Mouse (Mus musculus) adrenal gland, postnatal 10 days (tissue): ENCODE data around the gene Pth1r. TPM values are rescaled to one million over a fixed set of nuclear protein-coding genes. Genes with fewer than 3 reads are reported as not detected.
"Not testable (repeated sequence)": the region's sequence is repeated elsewhere in the genome, so short reads cannot be mapped to it uniquely, and the experiment has no call there.

Experiments used
- DNase-seq: peaks from one replicate; pipeline ENCODE4 v3.0.0; 2021; ENCODE audit warnings: mixed read lengths
- total RNA-seq, 2 experiments: library from RNA; stranded (reverse); gene quantifications; 2 replicates each; pipeline ENCODE4 v1.2.3; 2021

Pth1r gene
- total RNA-seq, 2 experiments from 2014 or later, result 13.4 to 13.9 TPM

- DNase-seq, result no peak
Observed at GRCm38 (mm10) chr9:110683574-110684099, 63.3 kb downstream of the Pth1r start.

GRCm38 (mm10) chr9:110682697-110683096 lies 64.2 kb downstream of the Pth1r start:
- not testable (repeated sequence) for DNase-seq

GRCm38 (mm10) chr9:110682255-110682654 lies 64.7 kb downstream of the Pth1r start:
- DNase-seq, result peak; percentile 46

GRCm38 (mm10) chr9:110681817-110682216 lies 65.1 kb downstream of the Pth1r start:
- DNase-seq, result peak; percentile 49

GRCm38 (mm10) chr9:110680736-110681507 lies 66.0 kb downstream of the Pth1r start:
- DNase-seq, result no peak

GRCm38 (mm10) chr9:110678886-110679285 lies 68.1 kb downstream of the Pth1r start:
- DNase-seq, result no peak

GRCm38 (mm10) chr9:110676492-110676911 lies 70.4 kb downstream of the Pth1r start:
- DNase-seq, result no peak

GRCm38 (mm10) chr9:110673107-110673752 lies 73.7 kb downstream of the Pth1r start:
- no peak for DNase-seq

- no peak for DNase-seq
Observed at GRCm38 (mm10) chr9:110672462-110673106, 74.4 kb downstream of the Pth1r start.

Other genes starting within 250 kb of the Pth1r start
- gene Setd2, start 214.5 kb downstream of the Pth1r start, total RNA-seq, result 10 to 100 TPM; 66.7 to 85.4 TPM
- gene Nradd, start 122.7 kb downstream of the Pth1r start, total RNA-seq, result 1 to 10 TPM; 7.7 to 9.8 TPM
- gene Nbeal2, start 93.0 kb downstream of the Pth1r start, total RNA-seq, result 10 to 100 TPM in 1 of 2 experiments, 1 to 10 TPM in 1; 8.2 to 12.0 TPM
- 10 to 100 TPM; 64.3 to 66.0 TPM for gene Ccdc12, start 90.6 kb downstream of the Pth1r start, total RNA-seq
- 10 to 100 TPM; 10.6 to 78.0 TPM for gene Myl3, start 5.3 kb downstream of the Pth1r start, total RNA-seq
- not detected for gene Prss42, start 51.0 kb upstream of the Pth1r start, total RNA-seq
- not detected for gene Prss44, start 66.8 kb upstream of the Pth1r start, total RNA-seq
- not detected for gene Prss43, start 79.5 kb upstream of the Pth1r start, total RNA-seq
- not detected for gene Prss45, start 87.4 kb upstream of the Pth1r start, total RNA-seq
- not detected for gene Prss46, start 97.4 kb upstream of the Pth1r start, total RNA-seq
- under 1 TPM in 1 of 2 experiments, not detected in 1; 0.67 TPM for gene Prss50, start 110.8 kb upstream of the Pth1r start, total RNA-seq
- gene Als2cl, start 132.7 kb upstream of the Pth1r start, total RNA-seq, result 10 to 100 TPM; 16.4 to 18.2 TPM
- 1 to 10 TPM; 1.9 to 5.6 TPM for gene Tmie, start 133.0 kb upstream of the Pth1r start, total RNA-seq
- not detected for gene Fam240a, start 169.7 kb upstream of the Pth1r start, total RNA-seq
- not detected for gene Tdgf1, start 199.0 kb upstream of the Pth1r start, total RNA-seq
- gene Lrrc2, start 204.4 kb upstream of the Pth1r start, total RNA-seq, result 1 to 10 TPM; 2.2 to 5.4 TPM
- gene Rtp3, start 243.4 kb upstream of the Pth1r start, total RNA-seq, result 10 to 100 TPM in 1 of 2 experiments, 1 to 10 TPM in 1; 7.5 to 10.3 TPM